Mouse (Mus musculus): Measurements from ENCODE around the gene Emb. TPM values are rescaled to one million over a fixed set of nuclear protein-coding genes. Genes with fewer than 3 reads are reported as not detected.
A peak's percentile ranks its signal among the peaks of the same experiment; 100 is the strongest.

The Emb gene
- total RNA-seq, 1 experiment from 2014 or later, result 45.1 TPM

DNA sequence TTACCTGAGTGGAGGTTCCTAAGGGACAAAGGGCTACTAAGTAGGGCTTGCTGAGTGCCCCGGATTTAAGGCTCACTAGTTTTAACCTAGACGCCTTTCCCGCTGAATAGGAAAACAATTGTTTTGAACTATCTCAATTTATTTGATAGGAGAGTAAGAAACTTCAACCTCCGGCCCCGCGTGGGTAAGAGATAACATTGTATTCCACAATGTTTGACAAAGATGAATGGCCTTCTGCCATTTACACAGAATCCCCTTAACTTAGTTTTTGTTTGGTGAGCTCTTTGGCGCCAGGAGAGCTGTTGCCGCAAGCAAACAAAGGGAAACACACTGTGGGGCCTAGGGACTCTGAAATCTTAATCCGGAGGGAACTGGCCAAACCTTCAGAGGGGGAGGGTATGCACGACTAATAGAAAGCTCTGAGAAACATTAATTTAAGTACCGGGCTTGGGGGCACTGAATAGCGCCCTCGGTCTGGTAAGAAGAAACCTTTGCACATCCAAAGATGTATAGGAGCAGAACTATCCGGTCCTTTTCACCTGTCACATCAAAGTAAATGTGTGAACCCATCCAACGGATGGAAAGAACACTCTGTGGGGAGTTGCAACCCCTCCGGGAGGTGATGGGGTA lies 11.7 kb downstream of the Emb start:
- DNase-seq, result no peak

DNA sequence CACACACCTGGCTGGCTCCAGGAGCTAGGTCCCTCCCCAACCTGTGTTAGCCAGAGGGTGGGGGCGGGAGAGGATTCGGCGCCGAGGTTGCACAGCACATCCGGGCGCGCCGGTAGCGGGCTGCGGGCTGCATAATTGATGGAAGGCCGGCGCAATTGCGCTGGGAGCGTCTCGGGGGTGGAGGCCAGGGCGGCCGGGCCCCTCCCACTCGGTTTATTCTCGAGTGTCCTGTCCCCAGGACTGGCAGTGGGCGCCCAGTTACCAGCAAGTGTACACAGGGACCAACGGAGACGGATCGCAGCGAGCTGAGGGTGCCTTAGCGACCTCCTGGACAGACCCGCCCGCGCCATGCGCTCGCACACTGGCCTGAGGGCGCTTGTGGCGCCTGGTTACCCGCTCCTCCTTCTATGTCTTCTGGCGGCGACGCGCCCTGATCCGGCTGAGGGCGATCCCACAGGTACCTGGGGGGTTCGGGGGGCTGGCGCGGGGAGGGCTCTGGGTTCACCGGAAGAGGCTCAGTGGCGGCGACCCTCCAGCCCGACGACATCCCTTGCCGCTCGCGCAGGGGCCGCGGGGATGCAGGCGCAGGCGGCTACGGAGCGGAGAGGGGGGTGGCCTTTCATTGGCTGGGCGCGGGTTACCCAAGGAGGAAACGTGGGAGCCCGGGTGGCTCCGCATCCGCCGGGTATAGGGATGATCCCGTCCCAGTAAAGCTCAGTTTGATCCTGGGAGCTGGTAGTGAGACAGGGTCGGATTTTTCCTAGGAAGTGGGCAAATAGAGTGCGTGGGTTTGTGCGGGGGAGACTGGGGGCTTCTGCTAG lies 12.4 kb downstream of the Emb start, which contains the start of gene Gm17509:
Gene Gm17509, minus strand, starts transcription at position 575 of the 821 bp plus-strand sequence.
- peak; percentile 70 for DNase-seq

- DNase-seq, result no peak
Observed at GRCm38 (mm10) chr13:117223125-117223524, 14.8 kb downstream of the Emb start.

DNA sequence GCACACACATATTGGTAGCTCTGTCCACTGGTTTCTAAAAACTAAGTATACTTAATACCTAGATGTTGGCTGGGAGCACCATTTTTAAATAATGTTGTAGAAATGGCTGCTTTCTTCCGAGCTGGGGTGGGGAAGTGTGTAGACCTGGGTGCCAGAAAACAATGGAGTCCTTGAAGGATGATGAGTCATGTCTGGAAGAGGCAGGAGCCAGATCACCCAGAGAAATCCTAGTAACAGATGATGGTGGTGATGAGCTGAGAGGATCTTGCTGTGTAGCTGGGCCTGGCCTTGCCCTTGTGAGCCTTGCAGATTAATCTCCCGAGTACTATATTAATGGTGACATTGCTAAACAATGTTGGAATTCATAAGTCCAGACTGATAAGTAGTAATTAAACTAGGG lies 16.6 kb downstream of the Emb start:
- DNase-seq, result no peak

DNA sequence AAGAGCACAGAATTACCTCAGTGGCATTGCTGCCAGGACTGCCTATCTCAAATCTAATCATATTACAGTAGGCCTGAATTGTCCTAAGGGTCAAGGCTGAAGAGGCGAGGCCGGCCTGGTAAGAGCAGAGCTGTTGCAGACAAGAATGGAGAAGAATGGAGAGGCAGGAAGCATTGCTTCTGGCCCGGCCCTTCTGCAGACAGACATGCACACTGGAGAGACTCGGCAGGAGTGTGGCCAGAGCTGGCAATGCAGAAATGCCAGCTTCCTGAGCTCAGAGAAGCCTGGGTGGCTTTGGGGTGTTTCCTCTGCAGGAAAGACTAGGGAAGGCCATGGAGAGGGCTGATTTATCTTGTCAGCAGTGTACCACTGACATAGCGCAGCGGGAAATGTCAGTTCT lies 17.2 kb downstream of the Emb start:
- peak; percentile 33 for DNase-seq

- peak; percentile 58 for DNase-seq
Observed at GRCm38 (mm10) chr13:117230371-117231110, 22.2 kb downstream of the Emb start.

DNA sequence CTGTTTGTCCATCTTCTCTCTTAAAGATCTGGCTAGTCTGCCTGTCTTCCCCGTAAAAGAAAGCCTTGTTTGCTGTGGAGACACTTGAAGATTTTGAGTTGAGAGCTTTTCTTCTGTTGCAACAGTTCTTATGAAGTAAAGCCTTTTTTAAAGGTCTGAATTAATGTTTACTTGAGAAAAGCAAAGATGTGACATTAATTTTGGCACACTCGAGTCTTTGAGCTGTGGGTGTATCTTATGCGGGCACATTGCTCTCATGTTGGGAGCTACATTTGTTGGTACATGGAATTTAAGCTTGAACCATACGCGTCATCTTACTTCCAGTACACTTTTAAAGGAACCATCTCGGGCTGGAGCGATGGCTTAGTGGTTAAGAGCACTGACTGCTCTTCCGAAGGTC lies 25.5 kb downstream of the Emb start:
- DNase-seq, result no peak

- no peak for DNase-seq
Observed at GRCm38 (mm10) chr13:117234486-117234885, 26.1 kb downstream of the Emb start.

DNA sequence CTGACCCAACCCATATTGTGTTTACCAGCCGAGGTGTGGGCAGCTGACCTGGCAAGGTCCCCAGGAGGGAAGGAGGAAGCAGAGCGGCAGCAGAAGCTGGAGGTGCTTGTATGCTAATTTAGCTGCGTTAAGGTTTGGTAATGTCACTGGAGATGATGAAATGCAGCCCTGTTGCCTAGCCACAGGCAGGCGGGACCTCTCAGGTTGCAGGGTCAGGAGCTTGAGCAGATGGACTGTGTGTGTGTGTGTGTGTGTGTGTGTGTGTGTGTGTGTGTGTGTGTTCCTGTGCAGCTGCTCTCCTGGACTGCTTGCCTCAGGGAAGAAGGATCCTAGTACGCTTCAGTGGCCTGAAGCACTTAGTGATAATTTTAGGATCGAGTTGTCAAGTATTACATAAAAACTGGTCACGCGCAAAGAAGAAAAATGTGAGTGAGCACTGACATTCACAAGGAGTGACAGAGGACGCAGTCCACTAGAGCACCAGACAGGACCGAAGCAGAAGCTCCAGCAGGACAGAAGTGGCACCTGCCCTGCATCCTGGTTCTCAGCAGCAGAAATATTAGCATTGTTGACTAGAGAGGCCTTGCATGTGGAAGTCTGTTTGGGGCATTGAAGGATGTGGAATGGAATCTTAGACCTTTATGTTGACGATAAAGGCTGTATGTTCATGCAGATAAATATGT lies 27.3 kb downstream of the Emb start:
- DNase-seq, result peak; percentile 53

GRCm38 (mm10) chr13:117237111-117237510 lies 28.8 kb downstream of the Emb start:
- DNase-seq, result no peak

DNA sequence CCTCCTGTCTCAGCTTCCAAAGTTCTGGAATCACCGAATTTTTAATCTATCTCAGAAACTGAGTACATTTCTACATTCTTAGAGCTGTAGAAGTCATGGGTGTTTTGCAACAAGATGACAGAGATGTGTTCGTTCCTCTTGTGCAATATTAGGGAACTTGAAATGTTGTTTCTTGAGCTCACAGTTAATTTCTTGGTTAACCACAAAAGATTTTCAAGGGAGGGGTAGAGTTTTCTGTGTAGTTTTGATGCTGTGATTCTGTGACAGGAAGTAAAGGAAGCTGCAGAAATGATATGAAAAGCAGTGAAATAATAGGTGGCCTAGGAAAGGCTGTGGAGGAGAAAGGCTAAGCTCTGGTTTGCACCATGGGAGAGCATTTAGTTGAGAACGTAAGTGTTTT lies 33.7 kb downstream of the Emb start:
- DNase-seq, result no peak

GRCm38 (mm10) chr13:117242621-117243020 lies 34.3 kb downstream of the Emb start:
- DNase-seq, result no peak

- no peak for DNase-seq
Observed at GRCm38 (mm10) chr13:117260704-117261103, 52.4 kb downstream of the Emb start.

- DNase-seq, result peak; percentile 26
Observed at GRCm38 (mm10) chr13:117266156-117266555, 57.8 kb downstream of the Emb start.

DNA sequence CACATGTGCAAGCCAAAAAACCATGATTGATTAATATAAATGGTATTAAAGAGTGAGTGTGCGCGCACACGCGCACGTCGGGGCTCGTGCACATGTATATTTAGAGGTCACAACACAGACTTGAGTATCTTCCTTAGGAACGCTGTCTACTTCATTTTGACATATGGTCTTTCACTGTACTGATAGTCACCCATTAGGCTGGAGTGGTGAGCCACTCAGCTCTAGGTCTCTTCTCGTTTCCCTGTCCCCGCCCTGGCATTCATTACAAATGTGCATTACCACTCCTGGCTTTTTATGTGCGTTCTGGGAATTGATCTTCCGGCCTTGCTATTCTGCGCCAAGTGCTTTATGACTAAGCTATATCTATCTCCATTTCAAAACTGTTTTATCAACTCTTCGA lies 59.6 kb downstream of the Emb start:
- DNase-seq, result no peak

GRCm38 (mm10) chr13:117284036-117284435 lies 75.7 kb downstream of the Emb start:
- peak; percentile 14 for DNase-seq

GRCm38 (mm10) chr13:117286939-117287338 lies 78.6 kb downstream of the Emb start:
- no peak for DNase-seq

- DNase-seq, result no peak
Observed at GRCm38 (mm10) chr13:117287400-117287799, 79.1 kb downstream of the Emb start.

GRCm38 (mm10) chr13:117289494-117290270 lies 81.3 kb downstream of the Emb start:
- DNase-seq, result peak; percentile 80

DNA sequence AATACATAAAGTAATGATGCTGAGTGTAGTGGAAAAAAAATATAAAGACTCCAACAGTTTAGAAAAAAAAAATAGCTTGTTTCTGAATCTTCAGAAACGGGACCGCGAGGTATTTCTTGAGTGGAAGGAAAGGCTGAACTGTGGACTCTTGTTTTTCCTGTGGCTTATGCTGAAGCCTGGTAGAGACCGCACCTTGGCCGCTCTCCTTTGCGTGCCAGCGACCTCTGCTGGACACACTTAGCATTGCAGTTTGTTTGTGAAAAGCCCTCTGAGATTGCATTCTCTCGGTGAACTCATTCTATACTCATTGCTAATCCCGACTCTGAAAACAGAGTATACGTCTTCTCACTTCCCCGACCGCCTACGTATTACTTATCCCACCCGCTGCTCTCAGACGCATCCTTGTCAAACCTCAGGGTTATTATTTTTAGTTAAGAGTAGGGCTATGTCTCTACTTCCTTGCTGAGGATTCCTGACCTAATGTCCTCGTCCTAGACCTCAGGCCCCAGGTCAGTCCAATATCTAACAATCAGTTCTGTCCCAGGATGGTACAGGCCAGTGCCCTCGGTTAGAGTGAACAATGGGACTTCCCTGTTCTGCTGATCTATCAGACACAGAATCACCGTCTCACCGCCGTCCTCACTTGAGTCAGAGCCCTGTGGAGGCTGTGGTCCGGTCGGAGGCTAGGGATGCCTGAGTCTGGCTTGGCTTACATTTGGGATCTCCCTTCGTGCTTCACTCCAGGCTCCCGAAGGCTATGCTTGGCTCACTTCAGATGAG lies 103.3 kb downstream of the Emb start:
- peak; percentile 78 for DNase-seq
